Mouse (Mus musculus) kidney, postnatal 25 days (tissue): ENCODE data around the gene Lrrc75b.
"Not testable (repeated sequence)": the region's sequence is repeated elsewhere in the genome, so short reads cannot be mapped to it uniquely, and the experiment has no call there.

Experiments used
- DNase-seq, 2 experiments: peaks; one replicate each; pipeline ENCODE4 v3.0.0; 2021; ENCODE audit warnings: mixed read lengths in 2 of 2

The Lrrc75b gene

GRCm38 (mm10) chr10:75531532-75532090 lies 28.5 kb downstream of the Lrrc75b start:
- no peak for DNase-seq

- DNase-seq, result no peak
Measured at GRCm38 (mm10) chr10:75530322-75530721, 29.8 kb downstream of the Lrrc75b start.

- DNase-seq, result not testable (repeated sequence)
Measured at GRCm38 (mm10) chr10:75525450-75525849, 34.7 kb downstream of the Lrrc75b start.

DNA sequence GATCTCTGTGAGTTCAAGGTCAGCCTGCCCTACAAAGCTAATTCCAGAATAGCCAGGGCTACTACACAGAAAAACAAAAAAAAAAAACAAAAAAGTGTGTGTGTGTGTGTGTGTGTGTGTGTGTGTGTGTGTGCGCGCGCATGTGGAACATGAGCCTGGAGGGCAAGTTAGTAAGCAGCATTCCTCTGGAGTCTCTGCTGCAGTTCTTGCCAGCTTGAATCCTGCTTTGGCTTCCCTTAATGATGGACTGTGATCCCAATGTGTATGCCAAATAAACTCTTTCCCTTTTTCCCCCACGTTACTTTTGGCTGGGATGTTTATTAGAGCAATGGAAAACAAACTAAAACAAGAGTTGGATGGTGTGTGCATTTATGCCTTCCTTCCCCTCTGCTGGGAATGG lies 38.5 kb downstream of the Lrrc75b start:
- no peak for DNase-seq

DNA sequence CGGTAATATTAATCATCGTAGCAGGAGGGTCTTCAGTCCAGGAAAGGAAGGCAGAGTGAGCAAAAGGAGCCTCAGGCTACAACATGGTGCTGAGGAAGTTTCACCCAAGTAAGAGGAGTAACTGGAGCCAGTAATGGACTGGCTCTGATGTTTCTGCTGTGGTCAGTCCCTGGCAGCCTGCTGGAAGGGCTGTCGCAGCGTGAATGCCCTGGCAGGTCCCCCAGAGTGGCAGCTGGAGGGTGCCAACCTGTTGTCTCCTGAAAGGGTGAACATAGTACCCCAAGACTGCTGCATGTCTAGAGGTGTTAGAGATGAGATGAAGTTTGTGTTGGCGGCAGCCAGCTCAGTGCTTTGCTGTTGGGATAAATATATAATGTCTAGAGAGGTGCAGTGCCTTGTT lies 39.5 kb downstream of the Lrrc75b start:
- DNase-seq, result no peak

GRCm38 (mm10) chr10:75517758-75518143 lies 42.4 kb downstream of the Lrrc75b start, which contains the start of gene Gucd1:
Gucd1 (minus strand) TSS chr10:75517972.
- peak; percentile 97 to 98 for DNase-seq

DNA sequence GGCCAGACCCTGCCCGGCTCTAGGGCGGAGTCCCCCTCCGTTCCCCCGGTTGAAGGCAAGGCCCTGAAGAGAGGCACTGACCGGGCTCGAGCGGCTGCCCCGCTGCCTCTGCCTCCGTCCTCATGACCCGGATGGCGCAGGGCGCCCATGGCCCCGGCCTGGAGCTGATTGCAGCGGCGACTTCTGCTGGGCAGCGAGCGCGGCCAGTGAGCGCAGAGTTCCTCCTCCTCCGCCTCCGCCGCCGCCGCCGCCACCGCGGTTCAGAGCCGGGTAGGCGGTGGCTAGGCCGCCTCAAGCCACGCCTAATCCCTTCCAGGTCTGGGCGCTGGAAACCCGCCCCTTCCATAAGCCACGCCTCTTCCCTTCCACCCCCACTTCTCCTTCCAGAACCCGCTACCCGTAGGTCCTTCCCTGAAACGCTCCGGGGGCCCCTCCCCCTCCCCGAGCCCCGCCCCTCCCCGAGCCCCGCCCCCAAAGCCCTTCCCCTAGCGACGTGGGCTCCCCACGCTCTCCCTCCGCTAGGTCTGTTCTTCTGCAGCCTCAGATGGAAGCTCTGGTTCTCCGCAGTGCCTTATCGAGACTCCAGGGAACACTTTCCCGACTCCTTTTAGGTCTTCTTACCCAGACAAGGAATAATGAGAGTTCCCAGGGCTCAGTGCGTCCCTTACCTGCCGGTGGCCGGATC lies 42.9 kb downstream of the Lrrc75b start, which contains the start of gene Snrpd3:
Gene Snrpd3, plus strand, starts transcription at position 479 of the 685 bp plus-strand sequence.
- peak; percentile 95 to 98 for DNase-seq

DNA sequence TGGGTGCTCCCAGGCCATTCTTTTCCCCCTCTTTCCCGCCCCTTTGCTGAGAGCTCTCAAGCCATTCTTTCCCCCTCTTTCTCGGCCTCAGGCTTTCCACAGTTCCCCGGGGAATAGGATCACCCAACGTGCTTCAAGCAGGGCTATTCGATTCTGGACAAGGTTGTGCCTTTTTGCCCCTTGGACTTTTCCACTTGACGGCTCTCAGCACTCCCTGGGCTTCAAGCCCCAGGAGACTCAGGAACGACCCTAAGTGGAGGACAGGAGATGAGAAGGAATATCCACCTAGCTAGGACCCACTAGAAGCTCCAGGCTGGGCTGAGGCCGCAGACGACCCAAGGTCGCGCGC lies 43.4 kb downstream of the Lrrc75b start:
- DNase-seq, result peak; percentile 46 to 71

GRCm38 (mm10) chr10:75516038-75516723 lies 43.9 kb downstream of the Lrrc75b start:
- DNase-seq, result peak; percentile 74 to 80

- peak in 1 of 2 experiments; percentile 61 for DNase-seq
Measured at GRCm38 (mm10) chr10:75515216-75516037, 44.7 kb downstream of the Lrrc75b start.

DNA sequence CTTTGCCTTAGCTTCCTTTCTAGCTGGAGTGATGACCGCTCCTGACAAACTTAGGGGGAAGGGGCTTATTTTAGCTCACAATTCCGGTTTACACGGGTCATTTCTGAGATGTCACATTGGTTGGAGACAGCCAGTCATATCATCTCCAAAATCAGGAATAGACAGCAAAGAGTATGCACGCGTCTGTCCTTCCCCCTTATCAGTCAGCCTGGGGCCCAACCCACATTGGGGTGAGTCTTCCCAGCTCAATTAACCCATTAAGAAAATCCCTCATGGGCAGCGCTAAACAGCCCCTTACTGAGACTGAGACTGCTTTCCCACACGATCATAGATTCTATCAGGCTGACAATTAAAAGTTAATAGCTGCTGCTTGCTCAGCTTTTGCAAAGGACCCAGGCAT lies 45.8 kb downstream of the Lrrc75b start:
- DNase-seq, result no peak

DNA sequence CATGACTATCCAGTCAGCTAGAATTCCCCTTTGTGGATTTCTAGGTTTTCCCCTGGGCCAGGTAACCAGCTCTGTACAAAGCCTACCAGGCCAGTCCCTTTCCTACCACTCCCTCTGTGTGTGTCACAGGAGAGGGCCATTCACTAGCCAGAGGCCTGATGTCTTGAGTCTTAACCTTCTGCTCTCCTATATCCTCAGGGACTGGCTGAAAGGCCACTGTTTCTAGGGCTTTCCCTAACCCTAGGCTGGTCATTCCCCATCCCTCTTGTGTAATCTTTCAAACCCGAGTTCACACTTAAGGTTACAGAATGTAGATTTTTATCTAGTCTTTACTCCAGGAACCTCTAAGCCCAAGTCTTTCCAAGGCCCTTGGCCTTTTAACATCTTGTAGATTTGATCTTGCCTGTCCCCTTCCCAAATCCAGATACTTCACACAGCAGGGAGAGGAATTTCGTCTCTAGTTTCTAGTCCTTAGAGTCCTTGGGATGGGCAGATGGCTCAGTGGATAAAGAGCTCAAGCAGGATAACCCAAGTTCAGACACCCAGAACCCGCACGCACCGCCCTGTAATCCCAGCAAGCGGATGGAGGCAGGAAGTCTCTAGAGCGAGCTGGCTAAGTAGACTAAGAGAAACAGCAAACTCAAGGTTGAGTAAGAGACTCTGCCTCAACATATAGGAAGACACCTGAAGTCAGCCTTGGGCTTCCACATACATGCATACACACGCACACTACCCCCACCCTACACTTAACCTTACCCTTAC lies 46.6 kb downstream of the Lrrc75b start:
- peak in 1 of 2 experiments; percentile 41 for DNase-seq

- peak; percentile 75 to 89 for DNase-seq
Measured at GRCm38 (mm10) chr10:75512796-75513195, 47.3 kb downstream of the Lrrc75b start.

- DNase-seq, result no peak
Measured at GRCm38 (mm10) chr10:75511897-75512296, 48.2 kb downstream of the Lrrc75b start.

GRCm38 (mm10) chr10:75511060-75511459 lies 49.1 kb downstream of the Lrrc75b start:
- DNase-seq, result peak in 1 of 2 experiments; percentile 63

DNA sequence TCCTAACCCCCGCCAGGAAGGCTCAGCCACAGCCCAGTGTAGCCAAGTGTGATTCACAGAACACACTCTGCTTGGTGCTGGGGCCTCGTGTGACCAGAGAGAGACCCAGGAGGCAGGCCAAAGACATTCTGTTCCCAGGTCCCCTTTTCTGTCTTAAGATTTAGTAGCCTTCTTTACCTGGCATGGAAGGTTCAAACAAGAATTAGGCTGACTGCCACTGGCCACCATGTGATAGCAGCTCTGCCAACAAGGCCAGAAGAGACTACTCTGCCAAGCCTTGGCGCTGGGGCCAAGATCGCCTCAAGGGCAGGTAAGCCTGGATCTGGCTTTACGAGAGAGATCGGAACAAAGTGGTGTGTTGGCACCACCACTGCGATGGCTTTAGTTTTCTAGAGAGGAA lies 49.7 kb downstream of the Lrrc75b start:
- peak; percentile 75 to 88 for DNase-seq

DNA sequence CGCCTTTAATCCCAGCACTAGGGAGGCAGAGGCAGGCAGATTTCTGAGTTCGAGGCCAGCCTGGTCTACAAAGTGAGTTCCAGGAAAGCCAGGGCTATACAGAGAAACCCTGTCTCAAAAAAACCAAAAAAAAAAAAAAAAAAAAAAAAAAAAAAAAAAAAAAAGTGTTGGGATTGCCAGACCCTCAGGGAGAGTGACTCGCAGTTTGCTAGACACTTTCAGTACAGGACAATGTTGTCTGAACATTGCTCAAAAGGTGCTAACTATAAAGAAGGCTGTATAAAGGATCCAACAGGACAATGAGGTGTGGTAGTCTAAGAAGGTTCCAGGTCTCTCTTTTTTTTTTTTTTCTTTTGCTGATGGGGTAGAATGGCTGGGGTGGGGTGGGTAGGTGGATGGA lies 54.2 kb downstream of the Lrrc75b start:
- DNase-seq, result not testable (repeated sequence)

GRCm38 (mm10) chr10:75505130-75505495 lies 55.0 kb downstream of the Lrrc75b start:
- peak; percentile 42 to 59 for DNase-seq

- DNase-seq, result no peak
Measured at GRCm38 (mm10) chr10:75504234-75505129, 55.6 kb downstream of the Lrrc75b start.

- DNase-seq, result no peak
Measured at GRCm38 (mm10) chr10:75503692-75504091, 56.4 kb downstream of the Lrrc75b start.

DNA sequence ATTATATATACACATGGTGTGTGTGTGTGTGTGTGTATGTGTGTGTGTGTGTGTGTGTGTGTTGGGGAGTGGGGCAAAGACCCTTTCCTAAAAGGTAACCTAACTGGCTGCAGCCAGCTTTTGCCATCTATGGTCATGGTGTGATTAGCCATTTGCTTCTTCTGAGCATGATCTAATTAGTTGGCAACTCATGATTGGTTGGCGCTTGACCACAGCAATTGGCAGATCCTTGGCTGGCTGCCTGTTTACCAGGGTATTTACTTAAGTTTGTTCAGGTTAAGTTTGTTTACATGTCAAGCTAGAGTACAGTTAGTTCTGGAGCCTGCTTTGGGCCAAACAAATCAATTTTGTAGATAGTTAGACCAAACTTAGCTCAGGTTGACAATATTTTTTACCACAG lies 58.5 kb downstream of the Lrrc75b start:
- DNase-seq, result peak in 1 of 2 experiments; percentile 51
